Mouse (Mus musculus) cerebellum, postnatal 4 days (tissue): Measurements from ENCODE around the gene Adgrv1.
"Not testable (repeated sequence)": the region's sequence is repeated elsewhere in the genome, so short reads cannot be mapped to it uniquely, and the experiment has no call there.

Experiments
- DNase-seq, 2 experiments: peaks; one replicate each; pipeline ENCODE4 v3.0.0; 2022; ENCODE audit warnings: low spot score in 2 of 2, mixed read lengths in 1 of 2

The Adgrv1 gene

DNA sequence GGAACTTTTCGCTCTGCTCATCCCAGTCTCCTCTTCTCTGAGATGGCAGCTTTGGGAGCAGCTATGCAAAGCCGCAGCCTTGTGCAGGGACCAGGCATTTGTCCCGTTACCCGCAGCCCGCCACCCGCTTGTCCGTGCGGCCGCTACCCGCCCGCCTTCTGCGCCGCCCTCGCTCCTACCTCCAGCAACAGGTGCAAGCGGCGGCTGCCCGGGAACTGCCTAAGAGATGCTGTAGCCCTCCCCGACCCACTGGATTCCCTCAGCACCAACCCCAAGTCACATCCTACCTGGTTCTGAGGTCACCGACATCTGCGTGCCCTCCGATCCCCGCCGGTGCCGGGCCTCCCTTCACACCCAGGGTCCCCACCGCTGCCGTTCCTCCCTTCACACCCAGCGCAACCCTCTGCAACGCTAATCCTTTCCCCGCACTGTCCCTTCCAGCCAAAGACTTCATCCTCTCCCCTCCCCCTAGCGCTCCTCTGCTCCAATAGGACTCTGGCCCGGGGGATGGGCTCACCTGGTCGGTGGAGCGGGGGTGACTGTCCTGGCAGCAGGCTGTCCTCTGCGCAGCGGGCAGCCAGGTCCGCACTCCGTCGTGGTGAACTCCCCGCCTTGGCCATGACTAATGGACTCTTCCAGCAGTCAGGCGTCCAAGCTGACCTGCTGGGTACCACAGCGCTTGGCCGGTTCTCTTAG, at the start of gene Adgrv1:
TSS of gene Adgrv1 (minus strand) at position 435 of the 696 bp plus-strand sequence.
- DNase-seq, result peak; percentile 57 to 79

DNA sequence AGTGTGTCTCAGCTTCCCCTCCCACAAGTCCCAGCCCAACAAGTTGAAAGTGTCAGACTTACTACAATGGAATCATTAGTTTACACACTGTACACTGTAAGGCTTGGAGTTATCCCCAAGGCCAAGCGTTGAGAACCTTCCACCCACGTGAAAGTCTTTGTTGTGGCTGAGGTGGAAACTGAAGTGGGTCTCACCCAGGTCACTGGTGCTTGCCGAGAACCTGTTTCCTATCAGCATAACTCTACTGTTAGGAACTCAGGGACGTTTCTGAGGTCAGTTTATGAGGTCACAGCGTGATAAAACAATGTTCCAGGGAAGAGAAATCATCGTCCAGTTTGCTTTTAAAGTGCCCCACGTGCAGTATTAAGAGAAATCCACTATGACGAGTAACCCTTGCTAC, 42.4 kb upstream of the Adgrv1 start:
- no peak for DNase-seq

DNA sequence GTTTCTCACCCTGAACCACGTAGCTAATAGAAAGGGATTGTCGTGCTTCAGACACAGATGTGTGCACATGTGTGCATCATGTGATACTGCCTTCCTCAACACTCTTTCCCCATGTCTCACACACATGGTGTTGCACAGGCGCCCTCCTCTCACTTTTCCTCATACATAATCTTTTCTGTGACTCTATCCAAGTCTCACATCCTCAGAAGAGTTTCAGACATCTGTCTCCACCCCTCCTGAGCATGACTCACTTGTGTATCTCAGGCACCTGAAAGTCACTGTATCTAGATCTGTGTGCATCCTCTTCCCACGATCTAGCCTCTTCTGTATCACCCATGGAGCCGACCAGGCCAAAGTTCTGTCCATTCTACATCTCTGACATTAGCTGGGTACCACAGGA, 34.8 kb upstream of the Adgrv1 start:
- DNase-seq, result no peak

DNA sequence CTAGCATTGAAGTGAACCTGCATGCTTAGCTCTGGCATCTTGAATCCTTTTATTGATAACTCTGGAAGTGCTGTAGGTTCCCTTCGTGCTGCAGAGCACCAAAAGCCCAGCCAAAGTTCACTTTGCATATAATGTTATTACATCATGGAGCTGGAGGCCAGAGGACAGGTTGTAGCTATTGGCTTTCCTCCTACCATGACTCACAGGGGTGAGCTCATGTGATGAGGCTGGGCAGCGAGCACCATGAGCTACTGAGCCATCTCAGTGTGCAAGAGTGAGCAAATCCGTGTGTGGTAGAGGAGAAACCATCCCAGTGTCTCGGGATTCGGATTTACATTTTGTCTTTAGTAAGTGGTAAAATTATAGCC, 31.4 kb upstream of the Adgrv1 start:
- DNase-seq, result no peak

DNA sequence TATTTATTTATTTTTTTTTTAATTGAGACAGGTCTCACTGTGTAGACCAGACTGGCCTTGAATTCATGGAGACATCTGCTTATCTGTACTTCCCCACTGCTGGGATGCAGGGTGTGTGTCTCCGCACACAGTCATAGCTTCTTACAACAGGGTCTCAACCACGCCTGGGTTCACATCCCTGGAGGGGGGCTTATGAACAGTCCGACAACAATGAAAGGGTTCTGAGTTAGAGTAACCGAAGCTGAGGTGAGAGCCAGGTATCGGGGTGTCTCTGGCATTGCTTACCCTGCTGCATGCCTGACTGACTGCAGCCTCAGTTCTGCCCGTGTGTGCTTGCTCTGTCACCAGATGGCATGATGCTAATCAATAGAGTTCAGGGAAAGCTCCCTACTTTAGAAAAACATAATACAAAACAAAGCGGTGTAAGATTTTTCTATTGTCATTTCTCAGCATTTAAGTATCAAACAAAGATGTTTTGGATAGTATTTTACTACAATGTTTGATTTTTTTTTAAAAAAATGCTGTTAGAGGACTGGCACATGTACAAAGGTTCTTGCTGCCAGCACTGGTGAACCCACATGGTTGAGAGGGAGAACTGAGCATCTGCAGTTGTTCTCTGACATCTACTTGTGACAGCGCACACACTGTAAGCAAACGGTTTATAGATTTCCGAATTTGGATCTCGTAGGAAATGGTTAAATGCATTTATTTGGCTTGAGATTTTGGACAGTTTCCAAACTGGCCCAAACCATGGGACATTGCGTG, 30.8 kb upstream of the Adgrv1 start:
- no peak for DNase-seq

DNA sequence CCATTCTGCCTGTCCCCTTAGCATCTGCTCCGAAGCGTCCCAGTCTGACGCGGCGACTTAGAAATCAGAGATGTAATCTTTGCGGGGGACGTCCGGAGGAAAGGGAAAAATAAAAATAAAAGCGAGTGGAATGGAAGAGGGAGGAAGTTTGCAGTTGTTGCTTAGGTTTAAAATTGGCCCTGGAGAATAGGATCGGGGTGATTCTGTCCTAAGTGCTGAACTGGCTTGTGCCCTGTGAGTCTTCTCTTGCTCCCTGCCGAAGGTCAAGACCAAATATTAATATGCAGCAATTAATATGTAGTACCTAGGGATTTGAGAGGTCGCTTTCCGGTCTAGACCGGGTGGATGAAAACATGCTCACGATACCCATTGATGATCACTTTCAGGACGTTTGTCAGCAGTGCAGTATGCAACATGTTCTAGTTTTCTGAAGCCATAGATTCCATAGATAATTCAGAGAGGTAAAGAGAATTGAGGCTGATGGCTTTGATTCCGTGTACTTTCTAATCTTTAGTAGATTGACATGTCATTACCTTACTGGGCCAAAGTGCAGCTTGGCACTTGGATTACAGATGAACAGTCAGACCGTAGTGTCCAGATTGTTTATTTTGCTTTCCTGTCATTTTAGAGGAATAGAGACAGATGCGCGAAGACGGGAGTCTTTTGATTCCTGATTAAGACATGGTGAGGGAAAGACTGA, 25.2 kb upstream of the Adgrv1 start:
- DNase-seq, result no peak

DNA sequence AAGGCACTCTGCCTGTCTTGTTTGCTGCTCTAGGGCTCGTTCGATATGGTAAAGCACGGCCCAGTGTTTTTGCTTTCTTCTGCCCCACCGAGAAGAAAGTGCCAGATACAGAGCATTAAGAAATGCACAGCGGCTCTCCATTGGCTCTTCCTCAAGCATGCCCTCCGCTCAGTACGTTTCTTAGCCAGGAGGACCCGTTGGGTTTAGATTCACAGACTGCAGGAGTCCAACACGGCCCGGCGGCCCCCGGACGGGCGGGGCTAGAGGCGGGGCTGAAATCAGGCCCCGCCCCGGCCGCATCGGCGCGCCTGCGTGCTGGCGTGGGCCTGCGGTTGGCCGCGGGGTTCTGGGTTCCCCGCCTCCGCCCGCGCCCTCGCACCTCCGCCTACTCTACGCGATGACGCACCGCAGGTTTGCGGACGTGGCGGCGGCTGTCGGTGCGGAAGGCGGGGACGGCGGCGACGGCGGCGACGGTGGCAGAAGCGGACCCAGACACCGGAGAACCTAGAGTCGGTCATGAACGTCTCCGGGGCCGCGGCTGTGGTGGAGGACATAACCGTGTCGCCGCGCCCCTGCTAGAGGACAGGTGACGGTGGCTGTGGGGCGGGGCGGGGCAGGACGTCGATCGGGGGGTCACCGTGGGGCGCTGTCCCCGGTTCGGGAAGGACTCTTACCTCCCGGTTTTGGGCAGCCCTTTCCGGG, 24.5 kb upstream of the Adgrv1 start, which contains the start of gene Lysmd3:
TSS of gene Lysmd3 (plus strand) at position 313 of the 702 bp plus-strand sequence.
- peak; percentile 77 to 94 for DNase-seq

DNA sequence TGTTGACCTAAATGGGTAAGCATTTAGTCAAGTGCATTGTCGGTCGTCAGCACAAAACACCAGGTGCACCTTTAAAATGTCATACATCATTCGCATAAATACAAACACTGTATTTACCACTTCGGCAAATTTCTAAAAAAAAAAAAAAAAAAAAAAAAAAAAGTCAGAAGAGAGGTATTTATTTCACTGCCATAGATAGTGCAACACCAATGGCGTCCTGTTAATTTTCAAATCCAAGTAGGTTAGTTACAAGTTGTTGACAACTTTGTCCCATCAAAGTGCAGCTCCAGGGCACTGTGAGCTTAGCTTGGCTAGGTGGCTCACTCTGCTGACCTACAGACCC, 24.0 kb upstream of the Adgrv1 start:
- DNase-seq, result no peak

DNA sequence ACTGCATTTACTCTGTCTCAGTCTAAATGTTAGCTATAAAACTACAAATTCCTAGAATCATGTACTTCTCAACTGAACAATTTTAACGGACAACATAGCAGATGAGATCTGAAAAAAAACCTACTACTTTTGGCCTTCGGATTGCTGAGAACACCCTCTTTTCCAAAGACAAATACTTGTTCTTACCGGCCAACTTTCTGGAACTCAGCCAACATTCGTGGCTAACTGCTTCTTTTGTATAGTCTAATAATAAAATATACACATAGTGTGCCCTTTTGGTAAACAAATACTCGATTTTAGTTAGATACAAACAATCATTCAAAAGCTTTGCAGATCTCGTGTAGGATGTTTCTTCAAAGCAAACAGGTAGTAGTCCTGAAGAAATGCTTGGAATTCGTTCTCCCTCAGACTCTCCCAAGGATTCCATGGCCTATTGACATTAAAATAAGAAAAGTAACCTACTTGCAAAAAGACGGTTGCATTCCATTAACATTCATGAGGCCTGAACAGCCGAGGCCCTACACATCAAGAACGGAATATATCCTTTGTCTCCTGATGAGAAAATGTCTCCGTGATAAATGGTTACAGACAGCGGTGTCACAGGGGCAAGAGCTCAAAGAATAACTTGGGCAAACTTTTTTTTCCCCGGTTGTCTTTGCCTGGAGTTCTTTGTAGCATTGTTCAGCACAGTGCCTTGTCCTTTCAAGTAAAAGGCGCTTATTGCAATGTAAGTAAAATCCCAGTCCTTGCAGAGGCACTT, 23.3 kb upstream of the Adgrv1 start:
- no peak for DNase-seq

DNA sequence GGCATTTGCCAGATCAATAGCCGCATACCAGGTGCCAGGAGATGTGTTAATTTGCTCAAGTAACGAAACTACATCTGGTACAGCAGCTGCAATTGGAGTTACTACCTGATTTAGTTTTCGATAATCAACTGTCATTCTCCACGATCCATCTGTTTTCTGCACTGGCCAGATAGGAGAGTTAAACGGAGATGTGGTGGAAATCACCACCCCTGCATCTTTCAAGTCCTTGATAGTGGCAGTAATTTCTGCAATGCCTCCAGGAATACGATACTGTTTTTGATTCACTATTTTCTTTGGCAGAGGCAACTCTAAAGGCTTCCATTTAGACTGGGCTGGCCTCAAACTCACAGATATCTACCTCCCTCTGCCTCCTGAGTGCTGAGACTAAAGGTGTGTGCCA, 17.4 kb upstream of the Adgrv1 start:
- not testable (repeated sequence) for DNase-seq

DNA sequence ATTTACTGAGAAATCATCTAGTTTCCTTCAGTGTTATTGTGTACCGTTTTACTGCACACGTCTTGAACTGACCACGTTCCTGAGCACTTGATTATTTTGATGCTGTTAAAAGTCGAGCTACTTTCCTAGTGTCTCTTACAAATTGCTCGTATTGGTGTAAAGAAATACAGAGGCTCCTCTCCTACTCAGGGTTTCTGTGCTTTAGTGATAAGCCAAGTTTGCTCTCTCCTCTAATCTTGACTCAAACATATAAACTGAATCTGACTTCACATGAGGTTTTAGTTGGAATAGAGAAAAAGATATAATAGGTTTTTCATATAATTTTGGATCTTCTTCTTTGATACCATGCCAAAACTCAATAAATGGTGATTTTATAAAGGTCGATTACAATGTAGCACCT, 13.4 kb upstream of the Adgrv1 start:
- DNase-seq, result no peak

DNA sequence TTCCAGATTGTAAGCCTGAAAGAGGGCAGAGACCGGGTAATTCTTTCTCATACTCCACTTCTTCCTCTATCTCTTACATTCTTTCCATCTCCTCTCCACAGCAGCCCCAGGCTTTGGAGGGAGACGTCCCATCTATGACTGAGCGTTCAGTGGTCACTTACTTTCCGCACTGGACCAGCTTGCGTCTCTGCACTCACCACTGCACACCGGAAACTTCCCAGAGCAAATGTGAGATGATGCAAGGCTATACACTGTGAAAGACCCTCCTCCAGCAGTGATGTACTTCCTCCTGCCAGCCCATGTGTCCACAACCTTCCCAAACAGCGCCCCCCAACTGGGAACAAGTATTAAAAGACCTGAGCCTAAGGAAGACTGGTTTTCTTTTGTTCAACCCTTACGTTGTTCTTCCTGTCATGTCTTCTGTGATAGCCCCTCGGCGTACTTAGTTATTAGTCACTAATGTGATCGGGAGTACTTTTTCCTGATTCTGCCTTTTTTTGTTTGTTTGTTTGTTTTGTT, 11.2 kb upstream of the Adgrv1 start:
- no peak for DNase-seq

DNA sequence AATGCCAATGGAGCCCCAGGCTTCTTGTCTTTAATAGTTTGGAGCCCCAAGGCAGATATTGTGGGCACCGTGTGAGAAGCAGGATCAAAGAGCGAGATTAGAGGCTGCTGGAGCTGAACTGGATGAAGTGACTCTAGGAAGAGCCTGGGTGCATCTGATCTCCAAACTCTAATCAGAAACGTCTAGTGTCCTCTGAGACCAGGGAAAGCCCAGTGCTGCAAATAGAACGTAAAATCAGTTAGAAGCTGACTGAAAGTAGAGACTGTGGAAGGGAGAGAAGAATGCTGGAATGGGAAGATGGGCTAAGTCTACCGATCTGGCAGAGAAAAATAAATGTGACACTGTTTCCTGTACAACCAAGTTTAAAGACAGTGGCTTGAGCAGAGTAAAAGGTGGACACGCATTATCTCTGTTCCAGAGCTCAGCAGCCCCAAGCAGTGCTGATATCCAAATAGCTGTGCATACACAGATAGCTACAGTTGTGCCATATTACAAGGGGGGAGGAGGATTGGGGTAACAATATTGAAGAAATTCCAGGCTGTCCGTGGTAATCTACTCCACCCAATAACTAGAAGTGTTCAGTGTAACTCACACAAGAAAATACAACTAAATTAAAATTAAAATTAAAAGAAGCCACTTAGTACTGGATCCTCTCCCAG, 9.7 kb upstream of the Adgrv1 start:
- DNase-seq, result no peak

DNA sequence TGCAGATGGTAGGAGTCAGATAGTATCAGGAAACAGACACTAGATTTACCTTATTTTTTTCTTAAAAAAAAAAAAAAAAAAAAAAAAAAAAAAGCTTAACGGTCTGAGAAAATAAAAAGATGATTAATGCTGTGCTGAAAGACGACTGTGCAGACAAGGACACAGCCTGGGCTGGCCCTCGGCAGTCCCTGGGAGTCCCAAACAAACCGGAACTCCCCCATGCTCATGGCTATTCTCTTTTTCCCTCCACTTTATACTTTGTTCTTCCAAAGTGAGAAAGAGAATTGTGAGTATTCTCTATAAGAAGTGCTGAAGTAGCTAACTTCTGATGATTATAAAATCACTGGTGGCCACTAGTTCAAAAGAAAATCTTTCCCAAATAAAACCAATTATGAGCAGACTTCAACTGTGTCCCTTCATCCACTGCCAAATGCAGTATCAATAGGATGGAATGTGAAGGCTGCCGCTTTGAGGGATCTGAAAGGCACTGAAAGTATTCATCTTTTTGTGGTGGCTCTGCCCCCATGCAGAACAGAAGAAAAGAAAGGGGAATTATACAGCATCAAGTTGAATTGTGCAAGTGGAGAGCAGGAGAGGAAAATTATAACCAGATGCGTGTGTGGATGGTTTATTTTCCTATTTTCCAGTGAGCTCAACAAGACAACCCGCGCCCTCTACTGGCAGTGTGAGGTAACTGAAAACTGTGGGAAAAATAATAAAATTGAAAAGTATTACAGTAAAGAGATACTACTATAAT, 8.5 kb upstream of the Adgrv1 start:
- peak in 1 of 2 experiments; percentile 51 for DNase-seq

DNA sequence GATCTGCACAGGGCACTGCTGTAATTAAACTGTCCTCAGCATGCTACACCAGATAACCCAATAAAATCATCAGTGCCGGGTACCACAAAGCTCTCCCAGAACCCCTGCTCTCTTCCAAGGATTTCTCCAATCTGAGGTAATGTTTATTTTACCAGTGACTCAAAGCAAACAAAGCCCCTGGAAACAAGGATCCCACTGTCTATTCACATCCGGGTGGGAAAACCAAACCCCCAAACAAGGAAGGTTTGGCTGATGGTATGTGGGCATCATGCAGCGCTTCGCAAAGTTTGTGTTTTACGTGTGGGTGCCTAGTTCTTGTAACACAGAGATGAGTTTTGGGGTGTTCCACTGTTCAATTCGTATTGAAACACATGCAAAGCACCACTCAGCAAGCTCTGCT, 7.9 kb upstream of the Adgrv1 start:
- no peak for DNase-seq

DNA sequence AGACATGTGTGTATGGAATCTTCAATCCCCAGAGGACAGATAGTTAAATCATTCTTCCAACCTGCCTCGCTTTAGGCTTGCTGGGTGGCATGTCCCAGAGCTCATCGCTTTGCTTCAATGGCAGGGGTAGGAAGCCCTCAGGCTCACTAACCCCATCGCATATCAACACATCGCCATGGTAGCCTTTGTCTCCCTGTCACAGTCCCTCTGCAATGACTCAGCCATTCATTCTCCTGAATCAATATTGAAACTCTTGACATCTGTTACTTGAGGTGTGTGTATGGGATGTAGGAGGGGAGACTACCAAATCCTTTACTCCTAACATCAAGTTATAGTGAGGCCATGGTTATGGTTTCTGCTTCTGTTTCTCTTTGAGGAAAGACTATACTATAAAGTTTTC, 6.7 kb upstream of the Adgrv1 start:
- no peak for DNase-seq

DNA sequence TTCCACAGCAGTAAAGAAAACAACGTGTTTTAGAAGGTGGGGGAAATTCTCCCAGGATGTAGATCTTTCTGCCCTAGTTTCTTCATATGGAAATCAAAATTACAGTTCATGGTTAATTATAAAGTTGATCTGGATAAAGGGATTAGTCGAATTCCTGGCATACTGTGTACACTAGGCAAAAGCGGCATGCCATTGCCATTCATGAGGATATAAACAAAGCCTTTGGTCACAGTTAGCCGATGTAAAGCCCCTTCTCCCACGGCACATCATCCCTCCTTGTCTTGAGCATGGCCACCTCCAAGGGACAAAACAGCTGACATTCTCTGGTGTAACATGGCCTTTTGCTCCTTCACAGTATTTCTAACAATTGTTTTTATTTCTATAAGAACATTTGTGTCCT, 2.4 kb downstream of the Adgrv1 start:
- DNase-seq, result no peak

DNA sequence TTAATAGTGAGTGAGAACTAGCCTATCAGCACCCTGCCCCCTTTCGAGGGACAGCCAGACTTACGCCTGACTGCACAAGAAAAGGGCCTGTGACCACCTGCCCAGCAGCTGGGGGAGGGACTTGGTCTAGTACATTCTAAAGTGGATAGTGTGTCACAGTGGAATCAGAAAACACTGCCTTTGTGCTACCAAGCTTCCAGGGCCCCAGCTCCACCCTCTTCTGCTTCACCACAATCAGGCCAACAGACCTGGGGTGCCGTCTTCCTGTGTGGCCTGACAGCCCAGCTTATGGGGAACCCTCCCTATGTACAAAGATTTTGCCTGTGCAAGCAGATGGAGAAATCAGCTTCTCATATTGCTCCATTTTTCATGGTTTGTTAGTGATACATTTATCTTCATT, 3.6 kb downstream of the Adgrv1 start:
- DNase-seq, result no peak

DNA sequence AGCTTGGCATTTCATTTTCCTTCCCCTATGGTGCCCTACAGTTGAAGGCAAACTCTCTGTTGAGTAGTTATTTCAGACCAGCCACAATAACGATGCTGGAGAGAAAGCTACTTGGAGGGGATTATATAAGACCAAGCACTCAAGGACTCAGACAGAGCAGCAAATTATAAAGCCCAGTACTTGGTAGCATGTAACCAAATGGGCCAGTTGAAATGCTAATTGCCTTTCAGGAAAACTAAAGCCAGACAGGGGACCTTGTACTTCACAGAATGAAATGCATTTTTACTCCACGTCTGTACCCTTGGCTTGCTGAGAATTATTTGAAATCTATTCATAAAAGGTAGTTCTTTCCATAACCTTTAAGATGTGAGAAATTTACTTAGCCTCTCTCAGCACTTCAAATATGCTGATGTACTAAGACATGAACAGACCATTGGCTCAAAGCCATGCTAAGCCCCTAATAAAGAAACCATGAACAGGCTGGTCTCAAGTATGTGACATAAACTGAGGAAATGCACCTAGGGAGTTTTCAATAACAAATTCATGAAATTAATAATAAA, 4.2 kb downstream of the Adgrv1 start:
- no peak for DNase-seq

DNA sequence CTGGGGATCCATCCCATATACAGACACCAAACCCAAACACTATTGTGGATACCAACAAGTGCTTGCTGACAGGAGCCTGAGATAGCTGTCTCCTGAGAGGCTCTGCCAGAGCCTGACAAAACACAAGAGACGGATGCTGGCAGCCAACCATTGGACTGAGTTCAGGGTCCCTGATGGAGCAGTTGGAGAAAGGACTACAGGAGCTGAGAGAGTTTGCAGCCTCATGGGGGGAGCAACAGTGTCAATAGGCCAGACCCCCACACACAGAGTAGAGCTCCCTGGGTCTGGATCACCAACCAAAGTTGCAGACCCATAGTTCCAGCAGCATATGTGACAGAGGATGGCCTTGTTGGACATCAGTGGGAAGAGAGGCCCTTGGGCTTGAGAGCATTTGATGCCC, 5.1 kb downstream of the Adgrv1 start:
- DNase-seq, result not testable (repeated sequence)
